28 mouse cellular contexts compared by ENCODE assay signal in genomic region chr15:82443658-82444057, GRCm38 (mm10). TPM values are rescaled to one million over a fixed set of nuclear protein-coding genes. Genes with fewer than 3 reads are reported as not detected.
A peak's percentile ranks its signal among the peaks of the same experiment; 100 is the strongest.
DNase-seq lines count a peak whose midpoint lies in the region; ATAC-seq and TF ChIP-seq lines count a peak whose summit lies in the region.
"Had no signal": no experiment of that assay in that cellular context is flagged by ENCODE, and none has a peak within 500 bp of the region (broad histone marks: within the 10 kb centered on the region; RNA-seq: fewer than 3 reads in every experiment).

No protein-coding gene starts in this region.

- H3K27ac ChIP-seq in intestine, embryonic 14.5 days (ENCODE audit: low read depth): no peak overlapping the region
- no peak overlapping the region for H3K27ac ChIP-seq in intestine, postnatal 0 days (ENCODE audit: low read depth, low read length)
- no peak overlapping the region for H3K27ac ChIP-seq in kidney, embryonic 14.5 days (ENCODE audit: low read depth, low read length)
- H3K27ac ChIP-seq in liver, adult 2 months (replicated peaks; ENCODE audit: insufficient read depth, low read depth, low read length): peak overlapping the region; percentile 93
- H3K27ac ChIP-seq: embryonic facial prominence, embryonic 10.5 days; embryonic facial prominence, embryonic 12.5 days; forebrain, embryonic 13.5 days; forebrain, embryonic 15.5 days had no signal

- H3K4me3 ChIP-seq in intestine, embryonic 14.5 days (ENCODE audit: low read depth, low read length): no peak overlapping the region
- no peak overlapping the region for H3K4me3 ChIP-seq in intestine, postnatal 0 days (ENCODE audit: low read depth, low read length)
- no peak overlapping the region for H3K4me3 ChIP-seq in kidney, embryonic 14.5 days (ENCODE audit: low read length)
- H3K4me3 ChIP-seq in liver, adult 2 months (ENCODE audit: insufficient read depth, low read depth, low read length): no peak overlapping the region
- H3K4me3 ChIP-seq: embryonic facial prominence, embryonic 10.5 days; embryonic facial prominence, embryonic 12.5 days; forebrain, embryonic 13.5 days; forebrain, embryonic 15.5 days had no signal

- DNase-seq in intestine, embryonic 14.5 days (ENCODE audit: low spot score): peak; percentile 23
- DNase-seq in kidney, adult 9 months: peak; percentile 58
- peak; percentile 88 for DNase-seq in liver, adult 2 months (ENCODE audit: extremely low read depth, low read depth, low spot score)
- no peak for DNase-seq in liver
- DNase-seq: adrenal gland, adult 8-10 months; adrenal gland, postnatal 14 days; adrenal gland, postnatal 36 days; B cell, adult 2 months; cerebellum, adult 11-12 months; cerebellum, adult 2 months; cerebellum, adult 9-10 months; cerebellum, postnatal 10 days; cerebellum, postnatal 25 days had no signal

- no peaks in the 10 kb centered on the region for H3K27me3 ChIP-seq in intestine, embryonic 14.5 days (replicated peaks; ENCODE audit: control insufficient read depth, insufficient read depth, low read length)
- H3K27me3 ChIP-seq in intestine, postnatal 0 days (replicated peaks; ENCODE audit: control insufficient read depth, insufficient read depth, low read length): no peaks in the 10 kb centered on the region
- H3K27me3 ChIP-seq in kidney, embryonic 14.5 days (ENCODE audit: control insufficient read depth, insufficient read depth, low read length): no peaks in the 10 kb centered on the region
- H3K27me3 ChIP-seq in liver, adult 2 months (ENCODE audit: control insufficient read depth, insufficient read depth, low read length): no peaks in the 10 kb centered on the region
- H3K27me3 ChIP-seq: embryonic facial prominence, embryonic 12.5 days; forebrain, embryonic 13.5 days; forebrain, embryonic 15.5 days; Patski had no signal

- no peak for TF ChIP-seq CTCF in intestine, postnatal 0 days (IDR thresholded peaks at IDR 0.05; ENCODE audit: low read depth)
- TF ChIP-seq CTCF in liver, adult 2 months (IDR thresholded peaks at IDR 0.05; ENCODE audit: low read depth, low read length): no peak

- H3K36me3 ChIP-seq in intestine, embryonic 14.5 days (ENCODE audit: control insufficient read depth, insufficient read depth, low read length): no peaks in the 10 kb centered on the region
- no peaks in the 10 kb centered on the region for H3K36me3 ChIP-seq in intestine, postnatal 0 days (ENCODE audit: control insufficient read depth, insufficient read depth)
- H3K36me3 ChIP-seq in kidney, embryonic 14.5 days (ENCODE audit: control insufficient read depth, insufficient read depth, low read length): no peaks in the 10 kb centered on the region
- no peaks in the 10 kb centered on the region for H3K36me3 ChIP-seq in liver, adult 2 months (ENCODE audit: control insufficient read depth, insufficient read depth, low read length)
- H3K36me3 ChIP-seq: embryonic facial prominence, embryonic 10.5 days; embryonic facial prominence, embryonic 12.5 days; forebrain, embryonic 15.5 days; G1E had no signal

- WGBS in intestine, embryonic 14.5 days: 90% methylated on average over 3 of the region's 3 CpGs
- 91% methylated on average over 3 of the region's 3 CpGs for WGBS in intestine, postnatal 0 days
- WGBS in kidney, embryonic 14.5 days: 90% methylated on average over 3 of the region's 3 CpGs
- WGBS in liver, adult 2 months: 71% methylated on average over 3 of the region's 3 CpGs

- no peak for TF ChIP-seq POLR2A in liver, adult 2 months (IDR thresholded peaks at IDR 0.05; ENCODE audit: extremely low read depth, insufficient read depth, low read length)

- no peaks in the 10 kb centered on the region for H3K4me1 ChIP-seq in intestine, embryonic 14.5 days (replicated peaks; ENCODE audit: control insufficient read depth, insufficient read depth, low read length)
- H3K4me1 ChIP-seq in intestine, postnatal 0 days (replicated peaks; ENCODE audit: control insufficient read depth, insufficient read depth, low read length): no peaks in the 10 kb centered on the region
- H3K4me1 ChIP-seq in kidney, embryonic 14.5 days (ENCODE audit: control insufficient read depth, insufficient read depth, low read length): no peaks in the 10 kb centered on the region
- peaks cover 29% of the 10 kb centered on the region for H3K4me1 ChIP-seq in liver, adult 2 months (ENCODE audit: control insufficient read depth, insufficient read depth, low read length)
- H3K4me1 ChIP-seq: embryonic facial prominence, embryonic 10.5 days; embryonic facial prominence, embryonic 12.5 days; forebrain, embryonic 13.5 days; forebrain, embryonic 15.5 days had no signal

- no peaks in the 10 kb centered on the region for H3K9me3 ChIP-seq in intestine, embryonic 14.5 days (ENCODE audit: control insufficient read depth, low read length)
- H3K9me3 ChIP-seq in intestine, postnatal 0 days (ENCODE audit: control insufficient read depth): no peaks in the 10 kb centered on the region
- H3K9me3 ChIP-seq in kidney, embryonic 14.5 days (ENCODE audit: control insufficient read depth, low read length): no peaks in the 10 kb centered on the region
- H3K9me3 ChIP-seq: embryonic facial prominence, embryonic 10.5 days; embryonic facial prominence, embryonic 12.5 days; forebrain, embryonic 13.5 days; forebrain, embryonic 15.5 days; G1E had no signal

- no peak for ATAC-seq in intestine, embryonic 14.5 days (replicated peaks; ENCODE audit: low FRiP score, low TSS enrichment, low read depth)
- no peak for ATAC-seq in intestine, postnatal 0 days
- no peak for ATAC-seq in kidney, embryonic 14.5 days (ENCODE audit: low FRiP score, low TSS enrichment)
- ATAC-seq: activated CD4-positive, CD25-positive, alpha-beta regulatory T cell, adult 4 months; CD4-positive, CD25-positive, alpha-beta regulatory T cell, adult 4 months; forebrain, embryonic 13.5 days; forebrain, embryonic 15.5 days; Patski had no signal

- H3K4me2 ChIP-seq in intestine, embryonic 14.5 days (ENCODE audit: low read length): no peak overlapping the region
- H3K4me2 ChIP-seq in intestine, postnatal 0 days (replicated peaks; ENCODE audit: low read depth): no peak overlapping the region
- no peak overlapping the region for H3K4me2 ChIP-seq in kidney, embryonic 14.5 days (replicated peaks; ENCODE audit: low read depth, low read length)
- H3K4me2 ChIP-seq: embryonic facial prominence, embryonic 12.5 days; forebrain, embryonic 13.5 days; forebrain, embryonic 15.5 days had no signal

- H3K79me2 ChIP-seq in liver, adult 2 months (ENCODE audit: control insufficient read depth, insufficient read depth, low read length): no peaks in the 10 kb centered on the region

- H3K9ac ChIP-seq in intestine, embryonic 14.5 days (ENCODE audit: low read length): no peak overlapping the region
- H3K9ac ChIP-seq in intestine, postnatal 0 days (ENCODE audit: low read depth, low read length): no peak overlapping the region
- no peak overlapping the region for H3K9ac ChIP-seq in kidney, embryonic 14.5 days (ENCODE audit: low read depth, low read length)
- peak overlapping the region; percentile 43 for H3K9ac ChIP-seq in liver, adult 2 months (ENCODE audit: low read depth, low read length)
- H3K9ac ChIP-seq: embryonic facial prominence, embryonic 12.5 days; forebrain, embryonic 13.5 days; forebrain, embryonic 15.5 days had no signal

RNA-seq across cellular contexts. Expression of gene Cyp2d9, which starts 10.4 kb away (rescaled TPM):
- polyA plus RNA-seq in intestine, embryonic 14.5 days (2014; fragmentation: Nextera tagmentation; extraction: Ambion mirVana): 0.12 TPM in 1 of 2 replicates, not detected in the other
- polyA plus RNA-seq in intestine, postnatal 0 days (2015; fragmentation: Nextera tagmentation; extraction: Ambion mirVana): not detected in 2 replicates
- 0.16 TPM in 1 of 2 replicates, not detected in the other for polyA plus RNA-seq in kidney, embryonic 14.5 days (2014; fragmentation: Nextera tagmentation; extraction: Ambion mirVana)
- total RNA-seq in liver, adult 2 months (2014; rRNA removed): 46.2 and 99.8 TPM in 2 replicates
- 103 and 162 TPM in 2 replicates for polyA plus RNA-seq in liver, adult 2 months (2012; rRNA removed)
- total RNA-seq: adrenal gland, adult 18-20 months; CH12.LX had no signal
- polyA plus RNA-seq: activated CD4-positive, CD25-positive, alpha-beta regulatory T cell, adult 4 months; CD4-positive, CD25-positive, alpha-beta regulatory T cell, adult 4 months; cerebellum, adult 2 months; cortical plate, adult 2 months; embryonic facial prominence, embryonic 10.5 days; embryonic facial prominence, embryonic 12.5 days; embryonic facial prominence, embryonic 14.5 days; forebrain, embryonic 11.5 days; forebrain, embryonic 13.5 days; forebrain, embryonic 15.5 days; G1E; Patski had no signal

RNA-seq across cellular contexts. Expression of gene Cyp2d10, which starts 36.7 kb away (rescaled TPM):
- polyA plus RNA-seq in intestine, embryonic 14.5 days (2014; fragmentation: Nextera tagmentation; extraction: Ambion mirVana): not detected in 2 replicates
- 0.25 and 0.39 TPM in 2 replicates for polyA plus RNA-seq in intestine, postnatal 0 days (2015; fragmentation: Nextera tagmentation; extraction: Ambion mirVana)
- polyA plus RNA-seq in kidney, embryonic 14.5 days (2014; fragmentation: Nextera tagmentation; extraction: Ambion mirVana): not detected in 2 replicates
- 729 and 912 TPM in 2 replicates for total RNA-seq in liver, adult 2 months (2014; rRNA removed)
- 1,682 and 1,823 TPM in 2 replicates for polyA plus RNA-seq in liver, adult 2 months (2012; rRNA removed)
- total RNA-seq: adrenal gland, adult 18-20 months; CH12.LX had no signal
- polyA plus RNA-seq: activated CD4-positive, CD25-positive, alpha-beta regulatory T cell, adult 4 months; CD4-positive, CD25-positive, alpha-beta regulatory T cell, adult 4 months; cerebellum, adult 2 months; cortical plate, adult 2 months; embryonic facial prominence, embryonic 10.5 days; embryonic facial prominence, embryonic 12.5 days; embryonic facial prominence, embryonic 14.5 days; forebrain, embryonic 11.5 days; forebrain, embryonic 13.5 days; forebrain, embryonic 15.5 days; G1E had no signal

RNA-seq across cellular contexts. Expression of gene Cyp2d11, which starts 49.8 kb away (rescaled TPM):
- polyA plus RNA-seq in intestine, embryonic 14.5 days (2014; fragmentation: Nextera tagmentation; extraction: Ambion mirVana): not detected in 2 replicates
- polyA plus RNA-seq in intestine, postnatal 0 days (2015; fragmentation: Nextera tagmentation; extraction: Ambion mirVana): not detected in 2 replicates
- polyA plus RNA-seq in kidney, embryonic 14.5 days (2014; fragmentation: Nextera tagmentation; extraction: Ambion mirVana): not detected in 2 replicates
- total RNA-seq in liver, adult 2 months (2014; rRNA removed): 0.46 and 0.54 TPM in 2 replicates
- polyA plus RNA-seq in liver, adult 2 months (2012; rRNA removed): 0.32 and 0.91 TPM in 2 replicates
- total RNA-seq: adrenal gland, postnatal 14 days; adrenal gland, postnatal 36 days; CH12.LX; G1E had no signal
- polyA plus RNA-seq: activated CD4-positive, CD25-positive, alpha-beta regulatory T cell, adult 4 months; CD4-positive, CD25-positive, alpha-beta regulatory T cell, adult 4 months; cerebellum, adult 2 months; cortical plate, adult 2 months; embryonic facial prominence, embryonic 10.5 days; embryonic facial prominence, embryonic 12.5 days; embryonic facial prominence, embryonic 14.5 days; forebrain, embryonic 11.5 days; forebrain, embryonic 13.5 days; forebrain, embryonic 15.5 days; G1E; Patski had no signal

Comparison
In these comparisons a context has a peak if more than half of its experiments do, and no peak if none do; other contexts are left out.
1. RNA of gene Cyp2d9, which starts 10.4 kb away (polyA plus RNA-seq): 103 to 162 TPM in liver, adult 2 months; 0.16 TPM in kidney, embryonic 14.5 days, 0.12 TPM in intestine, embryonic 14.5 days and not detected in intestine, postnatal 0 days; every median in the first group is over 10 times any median in the second.
2. RNA of gene Cyp2d10, which starts 36.7 kb away (polyA plus RNA-seq): 1,682 to 1,823 TPM in liver, adult 2 months; 0.25 to 0.39 TPM in intestine, postnatal 0 days, not detected in kidney, embryonic 14.5 days and not detected in intestine, embryonic 14.5 days; every median in the first group is over 1,000 times any median in the second.